Mouse (Mus musculus): Measurements from ENCODE around the gene Wipi2.

- no peak for TF ChIP-seq POLR2A (IDR thresholded peaks at IDR 0.05; ENCODE audit: borderline replicate concordance, insufficient read depth, low read length)
- no peak for TF ChIP-seq CTCF (IDR thresholded peaks at IDR 0.05; ENCODE audit: borderline replicate concordance, insufficient read depth, low read depth, low read length)
These were observed 80.2 kb downstream of the Wipi2 start for GRCm38 (mm10) chr5:142707709-142708108.

Data from cerebellum, adult 2 months (tissue).